ENCODE assay signal across 8 mouse cellular contexts in genomic region chr7:45783511-45784091, GRCm38 (mm10). TPM values are rescaled to one million over a fixed set of nuclear protein-coding genes. Genes with fewer than 3 reads are reported as not detected.
A peak's percentile ranks its signal among the peaks of the same experiment; 100 is the strongest.
DNase-seq lines count a peak whose midpoint lies in the region; ATAC-seq and TF ChIP-seq lines count a peak whose summit lies in the region.

TSS of gene Lmtk3 (plus strand) at chr7:45783738.

- TF ChIP-seq POLR2A in CH12.LX (IDR thresholded peaks at IDR 0.05; ENCODE audit: low read depth, low read length), result peak; percentile 28; the same call in 1 of the 2 replicates

- no peak for TF ChIP-seq EP300 in CH12.LX (IDR thresholded peaks at IDR 0.05; ENCODE audit: low read length)

- H3K4me2 ChIP-seq in CH12.LX (ENCODE audit: insufficient read depth, low read depth, poor library complexity, severe bottlenecking), result peak within 1 kb of the TSS; percentile 37
- peak within 1 kb of the TSS; percentile 86 for H3K4me2 ChIP-seq in lung, embryonic 15.5 days

- in situ Hi-C loops in CH12.LX (cut with MboI; ENCODE audit: low pct_ligation_motif_present, low pct_unique_long_range_greater_than_20kb, low sequenced_read_pairs), result no loop called here

- no peaks in the 10 kb centered on the region for H3K79me2 ChIP-seq in CH12.LX (replicated peaks; ENCODE audit: control insufficient read depth, extremely low read depth, insufficient read depth, poor library complexity, severe bottlenecking)

- peaks cover 19% of the 10 kb centered on the region for H3K27me3 ChIP-seq in CH12.LX (replicated peaks)
- H3K27me3 ChIP-seq in lung, embryonic 15.5 days, result peaks cover 35% of the 10 kb centered on the region

- peak; percentile 55 for ATAC-seq in lung, embryonic 15.5 days (ENCODE audit: borderline replicate concordance, extremely low read depth, low FRiP score, low TSS enrichment)

- H3K36me3 ChIP-seq in CH12.LX (replicated peaks in 1 of 2; ENCODE audit: control insufficient read depth in 1 of 2, insufficient read depth in 1 of 2, low read length in 1 of 2), result no peaks in the 10 kb centered on the region
- H3K36me3 ChIP-seq in lung, embryonic 15.5 days, result no peaks in the 10 kb centered on the region

- dilution Hi-C loops in CH12.LX (cut with MboI; ENCODE audit: extremely low pct_ligation_motif_present, extremely low pct_unique_long_range_greater_than_20kb, low sequenced_read_pairs), result no loop called here

- intact Hi-C loops in heart, postnatal 10 days (cut with DNase I), result no loop called here

- H3K27ac ChIP-seq in CH12.LX (ENCODE audit: insufficient read depth, low read depth), result no peak within 1 kb of the TSS
- peak within 1 kb of the TSS; percentile 50; the same call in 1 of the 2 replicates for H3K27ac ChIP-seq in lung, embryonic 15.5 days

- no peaks in the 10 kb centered on the region for H3K9me3 ChIP-seq in CH12.LX (replicated peaks; ENCODE audit: low read length)
- H3K9me3 ChIP-seq in lung, embryonic 15.5 days, result no peaks in the 10 kb centered on the region

- WGBS in lung, embryonic 15.5 days, result 1% methylated on average over 38 of the region's 38 CpGs

- peak within 1 kb of the TSS; percentile 48 to 65 (median 53) for H3K4me3 ChIP-seq in CH12.LX (replicated peaks in 1 of 3; ENCODE audit: low read depth in 2 of 3, low read length in 2 of 3, poor library complexity in 1 of 3)
- peak within 1 kb of the TSS; percentile 62 for H3K4me3 ChIP-seq in lung, embryonic 15.5 days

- peaks cover 15 to 23% of the 10 kb centered on the region in 2 experiments for H3K4me1 ChIP-seq in CH12.LX (ENCODE audit: control insufficient read depth in 1 of 2, insufficient read depth in 2 of 2)
- peaks cover 46% of the 10 kb centered on the region for H3K4me1 ChIP-seq in lung, embryonic 15.5 days

- no peak; the same call in 1 of the 2 replicates for TF ChIP-seq RAD21 in CH12.LX (IDR thresholded peaks at IDR 0.05; ENCODE audit: low read depth, low read length)

- H3K9ac ChIP-seq in CH12.LX (ENCODE audit: insufficient read depth, low read depth), result peak within 1 kb of the TSS; percentile 18; the same call in 1 of the 2 replicates
- peak within 1 kb of the TSS; percentile 49 for H3K9ac ChIP-seq in lung, embryonic 15.5 days

- TF ChIP-seq CTCF in CH12.LX (conservative IDR thresholded peaks at IDR 0.05 in 1 of 2, IDR thresholded peaks at IDR 0.05 in 1 of 2; ENCODE audit: low read depth in 2 of 2, low read length in 2 of 2), result peak in 1 of 2 experiments; percentile 55; a peak in 2 of 4 replicates

- DNase-seq in CH12.LX (ENCODE audit: extremely low read depth), result peak; percentile 58
- DNase-seq in adrenal gland, adult (ENCODE audit: inconsistent age in 2 of 2, low spot score in 1 of 2), result peak; percentile 65 to 87
- peak; percentile 85 for DNase-seq in embryo, embryonic 11 days
- peak; percentile 47 to 60 for DNase-seq in heart, postnatal 10 days
- DNase-seq in layer of hippocampus, postnatal 10 days (ENCODE audit: low spot score in 2 of 2), result peak; percentile 69 to 80
- DNase-seq in retina, embryonic 14.5 days (ENCODE audit: low spot score), result peak; percentile 78
- DNase-seq in urinary bladder, postnatal 10 days (ENCODE audit: low spot score), result no peak

TF ChIP-seq in CH12.LX, 34 proteins besides CTCF, POLR2A, EP300 and RAD21:
- peak; percentile 69 for TF ChIP-seq ELF1 (IDR thresholded peaks at IDR 0.05; ENCODE audit: low read depth, low read length)
- TF ChIP-seq PAX5 (IDR thresholded peaks at IDR 0.05; ENCODE audit: low read length), result no peak
- no peak for TF ChIP-seq CHD2 (IDR thresholded peaks at IDR 0.05; ENCODE audit: low read length)
- TF ChIP-seq NRF1 (IDR thresholded peaks at IDR 0.05; ENCODE audit: low read depth, low read length), result peak; percentile 77
- TF ChIP-seq ZNF384 (IDR thresholded peaks at IDR 0.05; ENCODE audit: low read depth, low read length), result no peak
- no peak for TF ChIP-seq MAFK (IDR thresholded peaks at IDR 0.05; ENCODE audit: insufficient replicate concordance, low read length)
- TF ChIP-seq ETS1 (conservative IDR thresholded peaks at IDR 0.05; ENCODE audit: low read depth, low read length), result no peak
- peak; percentile 75 for TF ChIP-seq BHLHE40 (IDR thresholded peaks at IDR 0.05; ENCODE audit: low read depth, low read length)
- TF ChIP-seq SMC3 (IDR thresholded peaks at IDR 0.05; ENCODE audit: low read depth, low read length), result peak; percentile 32
- TF ChIP-seq GABPA (IDR thresholded peaks at IDR 0.05; ENCODE audit: insufficient replicate concordance, low read depth, low read length), result no peak
- 0 out of 2 replicates have a peak, but pooled peaks have one; percentile 51 for TF ChIP-seq MAZ (IDR thresholded peaks at IDR 0.05; ENCODE audit: low read depth, low read length)
- peak; percentile 85 for TF ChIP-seq HCFC1 (IDR thresholded peaks at IDR 0.05; ENCODE audit: low read depth, low read length)
- no peak for TF ChIP-seq NELFE (IDR thresholded peaks at IDR 0.05; ENCODE audit: low read depth, low read length)
- TF ChIP-seq MAX (IDR thresholded peaks at IDR 0.05; ENCODE audit: low read length), result no peak
TF ChIP-seq in CH12.LX: peak in this region for 6.

RNA-seq across cellular contexts. Expression of gene Lmtk3, which starts in this region (rescaled TPM):
- total RNA-seq in CH12.LX (2012; rRNA removed) (0.30 and 0.46 TPM in 2 replicates), CH12.LX (2014; rRNA removed) (0.19 TPM in 1 of 2 replicates, not detected in the other)
- 0.18 and 0.34 TPM in 2 replicates for polyA plus RNA-seq in CH12.LX (2012; ENCODE audit: insufficient read length, low read depth)
- total RNA-seq in heart, postnatal 10 days (2021), result under 1 TPM; 0.22 to 0.30 TPM
- total RNA-seq in layer of hippocampus, postnatal 10 days (2021), result 100 to 1,000 TPM; 298 to 311 TPM
- 1.1 and 1.4 TPM in 2 replicates for polyA plus RNA-seq in lung, embryonic 15.5 days (2015; fragmentation: Nextera tagmentation; extraction: Ambion mirVana)

Comparison
In these comparisons a context has a peak if more than half of its experiments do, and no peak if none do; other contexts are left out.
1. RNA of gene Lmtk3 (total RNA-seq): 298 to 311 TPM in layer of hippocampus, postnatal 10 days; 0.22 to 0.30 TPM in heart, postnatal 10 days and 0.19 to 0.46 TPM in CH12.LX; every median in the first group is over 100 times any median in the second.
2. Peak in DNase-seq, H3K4me3 ChIP-seq, H3K9ac ChIP-seq and H3K4me2 ChIP-seq in CH12.LX; RNA of the gene not detected or under 1 TPM.
3. Peak in DNase-seq in heart, postnatal 10 days; RNA of the gene not detected or under 1 TPM.